19 mouse cellular contexts compared by ENCODE assay signal in the genomic region with DNA sequence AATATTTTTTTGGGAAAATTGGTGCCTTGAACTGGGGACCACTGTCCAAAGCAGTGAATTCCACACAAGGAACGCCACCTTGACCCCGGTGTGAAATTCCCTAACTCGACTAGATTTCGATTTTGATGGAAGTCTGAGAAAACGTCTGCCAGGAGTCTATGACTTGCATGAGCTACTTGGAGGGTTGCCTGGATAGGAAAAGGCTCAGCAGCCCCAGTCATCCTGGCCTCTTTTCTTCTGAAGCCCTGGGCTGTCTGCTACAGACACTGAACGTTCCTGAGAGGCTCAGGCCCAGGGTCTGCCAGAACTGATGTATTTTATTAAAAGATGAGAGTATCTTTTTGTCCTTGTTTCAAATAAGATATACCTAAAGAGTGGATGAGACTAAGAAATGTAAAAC. TPM values are rescaled to one million over a fixed set of nuclear protein-coding genes. Genes with fewer than 3 reads are reported as not detected.
"Had no signal": no experiment of that assay in that cellular context is flagged by ENCODE, and none has a peak within 500 bp of the region (broad histone marks: within the 10 kb centered on the region; RNA-seq: fewer than 3 reads in every experiment).

No protein-coding gene starts in this region.

- H3K9me3 ChIP-seq: limb, embryonic 15.5 days; liver, embryonic 12.5 days; midbrain, embryonic 10.5 days; neural tube, embryonic 12.5 days had no signal

- H3K9ac ChIP-seq: limb, embryonic 15.5 days; liver, embryonic 12.5 days; lung, embryonic 14.5 days; neural tube, embryonic 12.5 days had no signal

- H3K4me2 ChIP-seq: limb, embryonic 15.5 days; liver, embryonic 12.5 days; lung, embryonic 14.5 days; neural tube, embryonic 12.5 days had no signal

- H3K4me3 ChIP-seq: limb, embryonic 15.5 days; liver, embryonic 12.5 days; midbrain, embryonic 10.5 days; neural tube, embryonic 12.5 days had no signal

- H3K36me3 ChIP-seq: limb, embryonic 15.5 days; liver, embryonic 12.5 days; midbrain, embryonic 10.5 days; neural tube, embryonic 12.5 days had no signal

- H3K27me3 ChIP-seq: limb, embryonic 15.5 days; liver, embryonic 12.5 days; neural tube, embryonic 12.5 days had no signal

- ATAC-seq: liver, embryonic 12.5 days had no signal

- H3K4me1 ChIP-seq: limb, embryonic 15.5 days; liver, embryonic 12.5 days; midbrain, embryonic 10.5 days; neural tube, embryonic 12.5 days had no signal

- DNase-seq: kidney, postnatal 14 days; lung, embryonic 14.5 days; lung, postnatal 10 days; lung, postnatal 4 days; midbrain, embryonic 14.5 days; retina, postnatal 1 day; right cerebral cortex, postnatal 4 days; spleen, adult 18-20 months; thymus, adult 18-20 months; thymus, postnatal 14 days had no signal

- H3K27ac ChIP-seq: limb, embryonic 15.5 days; liver, embryonic 12.5 days; midbrain, embryonic 10.5 days; neural tube, embryonic 12.5 days had no signal

RNA-seq across cellular contexts. Expression of gene Vtcn1, which starts 25.2 kb away (rescaled TPM):
- total RNA-seq: layer of hippocampus, adult 8-10 months; layer of hippocampus, postnatal 14 days; megakaryocyte, adult 5-6 weeks; monocyte, adult 5-6 weeks had no signal
- polyA plus RNA-seq: limb, embryonic 11.5 days; liver, embryonic 12.5 days; midbrain, embryonic 10.5 days; midbrain, embryonic 14.5 days; neural tube, embryonic 12.5 days had no signal
